Mouse (Mus musculus): ENCODE results near the gene Baz2a.

Baz2a gene

DNA sequence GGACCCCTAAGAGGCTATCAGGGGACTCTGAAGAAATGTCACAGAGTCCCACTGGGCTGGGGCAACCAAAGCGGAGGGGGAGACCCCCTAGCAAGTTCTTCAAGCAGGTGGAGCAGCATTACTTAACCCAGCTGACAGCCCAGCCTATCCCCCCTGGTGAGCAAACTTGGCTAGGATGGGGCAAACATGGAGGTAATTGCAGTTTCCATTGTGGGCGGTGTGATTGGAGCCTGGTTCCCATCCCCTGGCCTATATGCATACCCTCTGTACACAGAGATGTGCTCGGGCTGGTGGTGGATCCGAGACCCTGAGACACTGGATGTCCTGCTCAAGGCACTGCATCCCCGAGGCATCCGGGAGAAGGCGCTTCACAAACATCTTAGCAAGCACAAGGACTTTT lies 32.5 kb downstream of the Baz2a start:
- WGBS, result 92% methylated on average over 7 of the region's 7 CpGs

DNA sequence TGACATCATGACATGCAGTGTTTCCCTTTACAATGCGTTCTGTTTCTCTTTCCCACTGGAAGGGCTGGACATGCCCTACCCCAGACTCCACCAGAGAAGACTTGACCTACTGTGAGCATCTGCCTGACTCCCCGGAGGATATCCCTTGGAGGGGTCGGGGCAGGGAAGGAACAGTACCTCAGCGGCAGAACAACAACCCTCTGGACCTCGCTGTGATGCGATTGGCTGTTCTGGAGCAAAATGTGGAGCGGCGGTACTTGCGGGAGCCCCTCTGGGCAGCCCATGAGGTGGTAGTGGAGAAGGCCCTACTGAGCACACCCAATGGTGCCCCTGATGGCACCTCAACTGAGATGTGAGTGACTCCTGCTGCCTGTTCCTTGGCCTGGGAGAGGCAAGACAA lies 33.5 kb downstream of the Baz2a start:
- 90% methylated on average over 9 of the region's 9 CpGs for WGBS

DNA sequence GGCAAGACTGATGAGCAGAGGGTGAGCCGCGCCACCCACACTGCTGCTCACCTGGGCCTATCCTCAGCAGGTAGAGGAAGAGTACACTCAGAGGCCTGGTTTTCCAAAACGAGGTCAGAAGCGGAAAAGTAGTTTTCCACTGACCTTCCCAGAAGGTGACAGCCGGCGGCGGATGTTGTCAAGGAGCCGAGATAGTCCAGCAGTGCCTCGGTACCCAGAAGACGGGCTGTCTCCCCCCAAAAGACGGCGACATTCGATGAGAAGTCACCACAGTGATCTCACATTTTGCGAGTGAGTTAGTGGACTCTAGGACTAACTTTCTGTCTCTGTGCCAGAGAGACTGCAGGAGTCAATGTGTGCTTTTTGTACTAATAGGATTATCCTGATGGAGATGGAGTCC lies 34.6 kb downstream of the Baz2a start:
- 92% methylated on average over 14 of the region's 14 CpGs for WGBS

DNA sequence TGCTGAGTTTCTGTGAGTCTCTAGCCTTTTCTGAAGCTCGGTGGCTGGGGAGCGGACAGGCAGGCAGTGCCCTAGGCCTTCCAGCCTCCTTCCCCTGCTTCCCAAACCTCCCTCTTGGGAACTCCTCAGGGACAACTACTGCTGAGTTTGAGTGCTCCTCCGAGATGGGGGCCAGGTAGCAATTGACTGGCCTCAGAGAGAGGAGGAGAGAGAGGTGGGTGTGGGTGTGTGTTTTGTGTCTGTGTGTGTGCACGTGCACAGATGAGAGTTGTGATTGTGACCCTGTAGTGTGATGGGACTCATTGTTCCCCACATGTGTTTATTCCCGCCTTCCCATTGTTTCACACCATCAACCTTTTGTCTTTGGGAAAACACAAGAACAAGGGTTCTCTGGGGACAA lies 36.1 kb downstream of the Baz2a start:
- WGBS, result 67% methylated on average over 5 of the region's 5 CpGs

DNA sequence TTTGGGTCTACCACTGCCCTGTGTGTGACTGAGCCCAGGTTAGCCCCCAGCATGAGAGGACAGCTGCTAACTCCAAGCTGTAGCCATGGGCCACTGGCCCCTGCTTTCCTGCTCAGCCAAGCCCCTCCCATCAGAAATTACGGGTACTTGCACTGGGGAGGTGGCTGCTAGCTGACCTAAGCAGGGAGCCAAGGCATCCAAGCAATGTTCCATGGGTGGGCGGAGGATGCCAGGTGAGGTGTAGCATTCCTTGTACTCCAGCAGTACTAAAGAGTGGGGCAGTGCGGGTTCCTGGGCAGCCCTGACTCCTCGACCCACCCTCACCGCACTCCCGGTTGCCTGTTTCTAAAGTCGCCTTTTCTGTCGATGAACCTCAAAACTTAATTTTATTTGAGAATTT lies 36.8 kb downstream of the Baz2a start:
- 89% methylated on average over 8 of the region's 8 CpGs for WGBS

DNA sequence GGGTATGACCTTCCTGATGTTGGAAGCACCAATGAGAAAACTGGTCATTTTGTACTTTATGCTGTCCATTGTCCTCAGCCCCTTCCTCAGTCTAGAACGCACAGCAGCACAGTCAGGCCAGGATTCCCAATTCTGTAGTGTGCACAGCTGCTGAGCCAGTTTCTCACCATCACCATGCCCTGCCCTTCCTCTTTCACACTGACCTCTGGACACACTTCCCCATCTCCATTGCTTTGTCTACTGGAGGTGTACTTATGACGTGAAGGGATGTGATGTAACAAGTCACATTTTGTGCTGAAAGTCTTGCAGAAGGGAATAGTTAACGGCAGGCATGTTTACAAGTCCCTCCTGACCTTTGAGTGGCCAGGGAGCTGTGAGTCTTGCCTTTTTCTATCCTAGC lies 39.9 kb downstream of the Baz2a start:
- WGBS, result 75% methylated on average over 3 of the region's 3 CpGs

DNA sequence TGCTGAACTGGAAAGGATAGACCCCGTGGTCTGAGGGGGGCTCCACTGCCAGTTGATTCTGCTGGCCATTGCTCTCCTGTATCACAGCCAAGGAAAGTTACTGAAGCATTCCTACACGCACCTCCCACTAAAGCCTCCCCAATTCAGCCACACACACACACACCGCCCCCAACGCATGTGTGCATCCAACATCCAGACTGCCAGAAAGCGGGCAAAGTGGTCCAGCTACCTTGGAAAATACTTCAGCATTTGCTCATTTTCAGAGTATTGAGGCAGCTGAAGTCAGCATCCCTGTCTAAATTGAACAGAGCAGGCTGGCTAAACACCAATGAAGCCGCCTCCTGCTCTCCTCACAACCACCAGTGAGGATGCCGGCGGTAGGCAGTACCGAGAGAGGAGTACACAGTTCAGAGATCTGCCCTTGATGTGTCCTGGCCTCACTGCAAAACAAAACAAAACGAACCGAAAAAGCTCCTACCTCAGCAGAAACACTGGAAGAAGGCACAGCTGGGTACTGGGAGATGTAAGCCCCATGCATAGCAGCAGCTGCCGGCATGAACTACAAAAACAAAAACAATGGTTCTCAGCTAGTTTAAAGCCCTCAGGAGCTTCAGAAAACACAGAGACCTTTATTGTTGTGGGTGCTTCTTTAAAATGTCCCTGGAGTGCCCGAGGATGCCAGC lies 42.4 kb downstream of the Baz2a start:
- WGBS, result 20% methylated on average over 13 of the region's 13 CpGs

DNA sequence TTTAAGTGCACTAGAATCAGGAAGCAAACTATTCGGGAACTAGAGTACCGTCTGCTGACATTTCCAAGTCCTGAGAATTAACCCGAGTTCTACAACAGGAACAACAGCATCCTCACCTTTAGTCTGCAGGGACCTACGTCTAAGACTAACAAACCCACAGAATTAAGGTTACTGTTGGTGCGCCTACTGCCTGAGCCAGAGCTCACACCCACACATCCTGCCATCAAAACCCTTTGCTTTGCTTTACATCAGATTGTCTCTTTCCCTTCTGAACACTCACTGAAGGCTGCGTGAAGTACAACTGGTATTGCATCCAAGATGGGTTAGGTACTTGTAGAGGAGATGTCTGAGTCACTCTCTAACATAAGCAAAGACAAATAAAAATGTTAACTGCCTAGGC lies 44.0 kb downstream of the Baz2a start:
- WGBS, result 57% methylated on average over 6 of the region's 6 CpGs

DNA sequence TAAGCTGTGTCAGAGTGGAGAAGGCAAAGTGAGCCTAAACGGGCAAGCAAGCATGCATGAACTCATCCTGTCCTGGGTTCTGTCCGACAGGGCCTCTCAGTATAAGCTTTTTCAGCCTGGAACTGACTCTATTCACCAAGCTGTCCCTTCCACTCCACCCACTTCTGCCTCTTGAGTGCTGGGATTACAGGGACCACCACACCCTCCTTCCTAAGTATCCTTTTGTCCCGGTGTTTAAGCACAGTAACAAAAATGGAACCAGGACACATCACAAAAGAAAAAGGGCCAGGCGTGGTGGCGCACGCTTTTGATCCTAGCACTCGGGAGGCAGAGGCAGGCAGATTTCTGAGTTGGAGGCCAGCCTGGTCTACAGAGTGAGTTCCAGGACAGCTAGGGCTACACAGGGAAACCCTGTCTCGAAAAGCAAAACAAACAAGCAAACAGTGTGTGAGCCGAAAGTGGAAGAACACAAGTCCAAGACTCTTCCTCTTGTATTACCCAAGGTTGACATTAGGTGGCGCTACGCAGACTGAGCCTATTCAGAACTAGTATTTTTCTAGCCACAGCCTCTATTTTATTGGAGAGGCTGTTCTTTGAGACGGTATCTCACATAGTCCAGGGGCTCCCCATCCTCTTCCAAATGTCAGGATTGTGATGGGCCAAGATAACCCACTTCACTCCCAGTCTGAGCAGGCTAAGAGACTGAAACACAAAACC lies 49.0 kb downstream of the Baz2a start:
- WGBS, result 67% methylated on average over 12 of the region's 12 CpGs

DNA sequence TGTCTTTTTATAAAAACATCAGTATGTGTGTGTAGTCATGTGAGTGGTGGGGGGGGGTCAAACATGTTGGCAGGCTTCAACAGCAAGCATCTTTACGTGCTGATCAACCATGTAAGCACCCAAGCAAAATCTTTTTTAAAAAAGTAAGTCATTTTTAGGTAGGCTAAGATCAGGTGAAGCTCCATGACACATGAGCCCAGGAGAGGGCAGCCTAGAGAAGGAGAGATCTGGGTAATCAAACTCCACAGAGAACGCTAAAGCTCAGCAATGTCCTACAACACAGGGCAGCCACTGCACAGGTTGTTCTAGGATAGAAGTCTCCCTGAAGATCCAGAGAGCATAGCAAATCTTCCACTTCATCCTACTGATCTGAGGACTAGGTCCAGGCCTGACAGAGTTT lies 50.8 kb downstream of the Baz2a start:
- WGBS, result 50% methylated on average over 2 of the region's 2 CpGs

DNA sequence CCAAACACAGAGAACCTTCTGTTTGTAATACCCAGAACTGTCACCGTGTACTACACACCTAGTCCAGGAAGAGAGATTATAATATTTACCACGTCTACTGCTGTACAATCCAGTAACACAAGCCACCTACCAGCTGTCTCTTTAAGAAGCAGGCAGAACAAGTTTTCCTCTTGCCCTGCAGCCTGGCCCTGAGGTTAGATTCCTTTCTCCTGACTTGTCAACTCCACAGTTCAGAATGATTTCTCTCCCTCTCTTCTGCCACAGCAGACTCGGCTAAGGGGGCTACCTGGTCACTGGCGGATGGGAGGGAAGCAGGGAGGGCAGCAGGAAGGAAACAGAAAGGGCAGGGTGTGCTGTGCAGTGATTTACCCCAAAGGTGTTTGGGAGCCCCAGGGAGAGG lies 52.3 kb downstream of the Baz2a start:
- WGBS, result 79% methylated on average over 4 of the region's 4 CpGs

DNA sequence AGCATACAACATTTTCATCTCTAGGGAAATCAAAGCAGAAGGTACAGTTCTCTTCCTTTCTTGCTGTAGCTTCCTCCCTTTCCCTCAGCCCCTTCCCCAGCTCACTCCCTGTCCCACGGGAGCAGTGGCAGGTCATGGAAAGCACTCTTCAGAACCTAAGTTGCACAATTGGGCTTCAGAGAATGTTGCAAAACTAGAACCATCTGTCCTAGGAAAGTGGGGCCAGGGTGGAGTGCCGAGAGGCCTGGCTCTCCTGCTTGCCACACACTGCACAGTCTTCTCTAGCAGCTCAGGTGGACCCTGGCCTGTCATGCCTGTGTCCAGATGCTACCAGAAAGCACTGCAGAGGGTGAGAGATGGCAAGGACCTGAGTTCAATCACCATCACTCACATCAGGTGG lies 53.6 kb downstream of the Baz2a start:
- 83% methylated on average over 2 of the region's 2 CpGs for WGBS

DNA sequence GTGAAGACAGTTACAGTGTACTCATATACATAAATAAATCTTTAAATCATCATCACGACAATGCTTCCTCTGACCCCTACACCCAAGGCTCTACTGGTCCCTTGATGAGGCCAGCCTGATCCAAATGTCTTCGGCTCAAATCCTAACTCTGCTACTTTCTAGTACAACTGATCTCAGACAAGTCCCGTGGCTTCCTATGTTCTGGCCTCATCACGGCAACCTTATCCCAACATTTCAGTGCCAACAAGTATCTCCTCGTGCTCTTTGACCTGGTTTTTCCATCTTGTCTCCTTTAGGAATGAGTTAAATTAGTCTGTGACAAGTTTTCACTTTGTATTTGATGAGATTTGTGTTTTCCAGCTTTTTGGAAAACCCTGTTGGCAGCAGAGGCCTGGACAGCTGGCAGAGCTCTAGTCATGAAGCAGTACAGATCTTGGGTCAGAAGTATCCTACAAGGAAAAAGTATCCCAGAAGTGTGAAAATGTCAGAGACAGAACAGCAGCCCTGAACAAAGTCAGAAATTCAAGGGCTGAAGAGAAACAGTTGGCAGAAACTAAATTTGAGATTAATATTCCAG lies 57.5 kb downstream of the Baz2a start:
- WGBS, result 91% methylated on average over 5 of the region's 5 CpGs

DNA sequence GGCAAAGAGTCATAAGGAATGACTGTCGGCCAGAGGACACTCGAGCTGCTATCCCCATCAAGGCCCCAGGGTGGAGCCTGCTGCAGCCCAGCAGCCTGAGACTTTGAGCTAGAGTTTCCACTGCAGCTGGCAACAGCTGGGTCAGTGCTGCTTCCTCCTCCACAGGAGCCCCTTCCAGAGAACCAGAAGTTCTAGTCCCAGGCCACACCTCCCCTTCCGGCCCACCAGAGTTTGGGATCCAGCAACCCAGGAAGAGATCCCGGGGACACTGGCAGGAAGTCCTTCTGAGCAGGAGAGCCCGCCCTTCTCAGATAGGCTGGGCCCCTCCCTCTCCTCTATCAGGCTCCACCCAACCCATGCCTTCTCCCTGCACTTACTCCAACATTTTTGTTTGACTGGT lies 58.2 kb downstream of the Baz2a start:
- WGBS, result 43% methylated on average over 5 of the region's 5 CpGs

DNA sequence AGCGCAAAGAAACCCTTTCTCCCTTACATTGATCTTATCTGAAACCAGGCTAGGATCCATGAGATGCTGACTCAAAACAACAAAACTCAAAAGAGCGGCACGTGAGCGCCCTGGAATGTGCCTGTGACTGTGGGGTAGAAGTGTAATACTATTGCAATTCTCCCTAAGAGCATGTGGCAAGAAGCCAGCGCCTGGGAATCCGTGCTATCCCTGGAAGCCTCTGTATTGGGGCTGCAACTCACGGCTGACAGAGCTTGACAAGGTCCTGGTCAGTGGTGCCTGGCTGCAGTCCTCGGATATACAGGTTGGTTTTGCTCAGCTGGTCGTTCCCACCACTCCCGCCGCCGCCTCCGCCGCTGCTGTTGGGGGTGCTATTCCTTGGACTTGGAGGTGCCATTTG lies 59.6 kb downstream of the Baz2a start:
- 75% methylated on average over 14 of the region's 14 CpGs for WGBS

DNA sequence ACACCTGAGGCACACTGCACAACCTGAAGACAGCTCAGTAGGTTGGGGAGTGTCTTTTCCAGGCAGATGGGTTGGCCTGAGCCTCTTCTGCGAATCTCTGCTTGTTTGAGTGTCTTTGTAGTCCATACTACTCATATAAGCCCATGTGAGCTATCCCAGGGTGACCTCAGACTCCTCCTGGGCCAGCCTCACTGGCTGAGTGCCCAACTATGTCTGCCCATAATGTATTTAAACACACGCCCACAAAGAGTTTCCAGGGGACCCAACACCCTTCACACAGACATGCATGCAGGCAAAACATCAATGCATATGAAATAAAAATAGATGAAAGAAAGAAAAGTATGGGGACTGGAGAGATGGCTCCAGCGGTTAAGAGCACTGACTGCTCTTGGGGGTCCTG lies 62.6 kb downstream of the Baz2a start:
- WGBS, result 84% methylated on average over 3 of the region's 3 CpGs

DNA sequence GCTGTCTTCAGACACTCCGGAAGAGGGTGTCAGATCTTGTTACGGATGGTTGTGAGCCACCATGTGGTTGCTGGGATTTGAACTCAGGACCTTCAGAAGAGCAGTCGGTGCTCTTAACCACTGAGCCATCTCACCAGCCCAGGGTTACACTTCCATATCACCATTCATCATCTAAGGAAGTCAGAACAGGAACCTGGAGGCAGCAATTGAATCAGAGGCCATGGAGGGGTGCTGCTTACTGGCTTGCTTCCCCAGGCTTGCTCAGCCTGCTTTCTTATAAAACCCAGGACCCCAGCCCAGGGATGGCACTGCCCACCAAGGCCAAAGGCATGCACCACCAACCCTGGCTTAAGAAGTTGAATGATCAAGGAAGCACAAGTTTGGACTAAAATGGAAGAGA lies 74.3 kb downstream of the Baz2a start:
- WGBS, result 89% methylated on average over 3 of the region's 3 CpGs

DNA sequence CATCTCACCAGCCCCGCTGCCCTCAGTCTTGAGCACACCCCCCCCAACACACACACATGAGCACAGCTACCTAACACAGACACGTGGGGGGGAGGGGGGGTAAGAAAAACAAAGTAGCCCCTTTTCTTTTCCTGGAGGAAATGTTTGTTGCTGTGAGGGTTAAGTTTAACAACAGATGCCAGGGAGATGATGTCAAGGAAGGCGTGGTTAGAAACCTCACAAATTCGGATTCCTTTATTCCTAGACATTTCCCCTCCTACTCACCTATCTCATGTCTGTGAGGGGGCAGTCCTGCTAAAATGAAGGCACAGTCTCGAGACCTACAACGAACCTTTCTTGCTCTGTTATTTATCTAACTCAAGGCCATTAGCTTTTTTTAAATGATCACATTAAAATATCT lies 75.7 kb downstream of the Baz2a start:
- 40% methylated on average over 6 of the region's 6 CpGs for WGBS

DNA sequence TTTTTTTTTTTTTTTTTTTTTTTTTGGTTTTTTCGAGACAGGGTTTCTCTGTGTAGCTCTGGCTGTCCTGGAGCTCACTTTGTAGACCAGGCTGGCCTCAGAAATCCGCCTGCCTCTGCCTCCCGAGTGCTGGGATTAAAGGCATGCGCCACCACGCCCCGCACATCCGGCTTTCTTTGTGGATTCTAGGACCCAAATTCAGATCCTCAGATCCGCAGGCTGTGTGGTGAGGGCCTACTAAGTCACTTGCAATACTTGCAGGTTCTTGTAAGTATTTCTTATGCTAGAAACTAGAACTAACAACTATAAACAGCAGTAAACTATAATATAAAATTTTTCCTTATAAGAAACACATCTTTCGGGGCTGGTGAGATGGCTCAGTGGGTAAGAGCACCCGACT lies 80.0 kb downstream of the Baz2a start:
- 97% methylated on average over 10 of the region's 10 CpGs for WGBS

DNA sequence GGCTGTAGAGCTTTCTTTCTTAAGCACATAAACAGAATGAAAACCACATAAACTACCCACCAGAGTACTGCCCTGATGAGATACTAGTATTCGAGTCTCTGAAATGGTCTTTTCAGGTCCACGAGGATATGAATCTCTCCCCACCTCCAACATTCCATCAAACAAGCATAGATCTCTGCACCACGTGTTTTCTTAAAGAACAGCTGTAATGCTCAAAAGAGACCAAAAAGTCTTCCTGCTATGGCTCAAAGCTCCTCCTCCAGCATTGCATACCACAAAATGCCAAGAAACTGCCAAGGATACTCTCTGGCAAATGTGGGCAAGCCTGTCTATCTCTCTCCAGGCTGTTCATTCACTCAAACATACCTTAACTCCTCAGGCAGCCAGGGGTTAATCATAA lies 83.9 kb downstream of the Baz2a start:
- 19% methylated on average over 3 of the region's 3 CpGs for WGBS

DNA sequence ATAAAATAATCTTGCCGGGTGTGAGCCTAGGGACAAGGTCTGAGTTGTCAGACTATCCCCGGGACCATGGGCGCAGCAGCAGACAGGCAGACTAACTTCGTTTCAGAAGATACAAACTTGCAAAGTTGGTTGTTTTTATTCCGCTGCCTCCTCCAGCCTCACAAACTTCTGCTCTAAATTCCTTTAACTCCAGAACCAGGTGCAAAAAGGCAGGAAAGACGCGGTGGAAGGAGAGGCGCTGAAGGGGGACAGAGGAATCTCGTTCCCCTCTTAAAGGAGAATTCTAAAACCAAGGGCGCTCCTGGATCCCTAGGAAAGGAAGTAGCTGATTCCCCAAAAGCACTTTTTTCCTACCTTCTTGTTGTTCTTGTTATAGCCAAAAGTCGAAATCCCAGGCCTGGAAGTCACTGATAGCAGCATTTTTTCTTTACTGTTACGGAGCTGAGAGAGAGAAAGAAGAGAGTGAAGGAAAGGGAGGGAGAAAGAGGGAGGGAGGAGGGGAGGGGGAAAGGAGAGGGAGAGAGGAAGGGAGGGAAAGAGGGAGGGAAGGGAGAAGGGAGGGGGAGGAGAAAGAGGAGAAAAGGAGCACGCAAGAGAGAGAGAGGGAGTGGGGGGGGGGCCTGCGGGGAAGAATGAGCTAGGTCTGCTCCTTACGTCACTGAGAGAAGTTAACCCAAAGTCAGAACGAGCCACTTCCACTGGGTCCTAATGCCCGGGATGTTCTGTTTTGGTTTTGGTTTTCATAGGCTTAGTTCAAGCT lies 84.8 kb downstream of the Baz2a start:
- 2% methylated on average over 17 of the region's 17 CpGs for WGBS

DNA sequence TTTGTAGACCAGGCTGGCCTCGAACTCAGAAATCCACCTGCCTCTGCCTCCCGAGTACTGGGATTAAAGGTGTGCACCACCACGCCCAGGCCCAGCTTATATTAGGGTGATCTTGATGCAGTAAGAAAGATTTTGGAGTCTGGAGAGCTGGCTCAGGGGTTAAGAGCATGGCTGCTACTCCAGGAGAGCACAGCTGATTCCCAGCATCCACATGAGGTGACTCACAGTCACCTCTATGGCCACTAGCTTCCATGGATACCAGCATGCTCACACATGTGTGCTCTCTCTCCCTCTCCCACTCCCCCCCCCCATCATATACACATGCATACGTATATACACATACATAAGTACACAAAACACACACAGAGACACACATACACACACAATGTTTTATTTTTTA lies 85.9 kb downstream of the Baz2a start:
- 82% methylated on average over 4 of the region's 4 CpGs for WGBS

All from cerebral cortex, adult 2 months (tissue).